Mouse (Mus musculus) stomach, postnatal 0 days (tissue): ENCODE measurements around the gene Srarp. TPM values are rescaled to one million over a fixed set of nuclear protein-coding genes. Genes with fewer than 3 reads are reported as not detected.

Source experiments
- ATAC-seq: fragments of 200-750 bp; cut with Nextera tagmentation; 2 replicates; pipeline ENCODE4 v1.8.0; 2017; ENCODE audit not compliant: low FRiP score, low TSS enrichment
- DNase-seq: peaks from one replicate; pipeline ENCODE4 v3.0.0-alpha.2; 2016; ENCODE audit warnings: low spot score
- H3K27ac ChIP-seq: fragments of 300-500 bp; sonication (generic); replicated peaks from 2 replicates; pipeline ENCODE4 v1.5.1; 2014; ENCODE audit warnings: mild to moderate bottlenecking, control low read depth
- H3K27me3 ChIP-seq: fragments of 300-500 bp; sonication (generic); 2 replicates; pipeline ENCODE4 v1.6.1; 2014; ENCODE audit warnings: low read length; ENCODE audit not compliant: control insufficient read depth, insufficient read depth
- H3K36me3 ChIP-seq: fragments of 300-500 bp; sonication (generic); 2 replicates; pipeline ENCODE4 v1.6.1; 2014; ENCODE audit warnings: low read length, mixed read lengths; ENCODE audit not compliant: control insufficient read depth, insufficient read depth
- H3K4me1 ChIP-seq: fragments of 300-500 bp; sonication (generic); replicated peaks from 2 replicates; pipeline ENCODE4 v1.6.1; 2014; ENCODE audit warnings: antibody characterized with exemption; ENCODE audit not compliant: control insufficient read depth, insufficient read depth
- H3K4me2 ChIP-seq: fragments of 300-500 bp; sonication (generic); replicated peaks from 2 replicates; pipeline ENCODE4 v1.6.1; 2014; ENCODE audit warnings: low read depth, mild to moderate bottlenecking, control low read depth, moderate library complexity
- H3K4me3 ChIP-seq: fragments of 300-500 bp; sonication (generic); 2 replicates; pipeline ENCODE4 v1.5.1; 2014; ENCODE audit warnings: low read depth, low read length, control low read depth
- H3K9ac ChIP-seq: fragments of 300-500 bp; sonication (generic); 2 replicates; pipeline ENCODE4 v1.6.1; 2014; ENCODE audit warnings: mild to moderate bottlenecking, low read length, control low read depth, mixed read lengths
- H3K9me3 ChIP-seq: fragments of 300-500 bp; sonication (generic); 2 replicates; pipeline ENCODE4 v1.6.1; 2016; ENCODE audit warnings: low read length; ENCODE audit not compliant: control insufficient read depth
- CTCF ChIP-seq: IDR thresholded peaks from 2 replicates; pipeline ENCODE4 v1.5.1; 2016; ENCODE audit warnings: antibody characterized with exemption, low read depth, mild to moderate bottlenecking, moderate library complexity
- EP300 ChIP-seq: optimal IDR thresholded peaks from 2 replicates; pipeline ENCODE3; 2016; ENCODE audit warnings: antibody characterized with exemption
- WGBS: fragments of 180-500 bp; shearing (Covaris S2); extraction: QIAGEN DNeasy Blood & Tissue Kit; methylation state at CpG from one replicate; pipeline ENCODE4 v1.1.7; 2014; 5-methylcytosine and 5-hydroxymethylcytosine counted together
- polyA plus RNA-seq: library from polyadenylated mRNA; unstranded; fragments of >200 nt; fragmentation: Nextera tagmentation; extraction: Ambion mirVana; gene quantifications from 2 replicates; pipeline ENCODE4 v1.2.1, GENCODE M21; 2015

The Srarp gene
- polyA plus RNA-seq, 1 experiment from 2014 or later: not detected

DNA sequence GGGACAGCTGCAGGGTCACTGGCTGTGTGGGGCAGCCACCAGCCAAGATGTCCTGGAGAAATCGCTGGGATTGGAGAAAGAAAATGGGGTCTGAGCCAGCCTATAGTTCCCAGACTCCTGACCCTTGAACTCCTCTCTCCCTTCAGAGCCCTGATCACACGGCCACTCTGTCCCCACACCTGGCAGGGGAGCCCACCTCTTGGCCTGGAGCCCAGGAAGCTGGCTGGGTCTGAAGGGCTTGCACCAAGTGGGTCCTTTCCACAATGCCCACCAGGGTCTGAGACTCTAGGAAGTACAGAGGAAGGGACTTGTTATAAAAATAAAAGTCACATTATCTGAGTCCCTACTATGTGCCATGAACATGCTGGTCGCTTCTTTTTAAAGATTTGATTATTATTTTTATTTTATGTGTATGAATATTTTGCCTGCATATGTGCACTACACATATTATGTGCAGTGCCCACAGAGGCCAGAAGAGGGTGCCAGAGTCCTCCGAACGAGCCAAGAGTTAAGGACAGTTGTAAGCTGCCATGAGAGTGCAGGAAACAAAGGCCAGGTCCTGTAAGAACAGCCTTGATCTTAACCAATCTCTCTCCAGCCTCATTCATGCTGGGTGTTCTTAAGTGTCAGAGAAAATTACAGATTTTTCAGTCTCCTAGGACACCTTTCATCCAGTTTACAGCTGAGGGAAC is 48.7 kb downstream of the Srarp start:
- DNase-seq (peak; percentile 85), ATAC-seq (no peak; the same call in 1 of the 2 replicates)
- Histone ChIP-seq H3K36me3 (no peaks in the 10 kb centered on the region), H3K27ac (no peak overlapping the region), H3K4me1 (peaks cover 2% of the 10 kb centered on the region; the same call in 1 of the 2 replicates), H3K9me3 (no peaks in the 10 kb centered on the region), H3K9ac (no peak overlapping the region), H3K4me2 (no peak overlapping the region), H3K27me3 (no peaks in the 10 kb centered on the region), H3K4me3 (no peak overlapping the region)
- TF ChIP-seq CTCF (peak; percentile 93), EP300 (no peak)
- WGBS: 14% methylated on average over 5 of the region's 5 CpGs

DNA sequence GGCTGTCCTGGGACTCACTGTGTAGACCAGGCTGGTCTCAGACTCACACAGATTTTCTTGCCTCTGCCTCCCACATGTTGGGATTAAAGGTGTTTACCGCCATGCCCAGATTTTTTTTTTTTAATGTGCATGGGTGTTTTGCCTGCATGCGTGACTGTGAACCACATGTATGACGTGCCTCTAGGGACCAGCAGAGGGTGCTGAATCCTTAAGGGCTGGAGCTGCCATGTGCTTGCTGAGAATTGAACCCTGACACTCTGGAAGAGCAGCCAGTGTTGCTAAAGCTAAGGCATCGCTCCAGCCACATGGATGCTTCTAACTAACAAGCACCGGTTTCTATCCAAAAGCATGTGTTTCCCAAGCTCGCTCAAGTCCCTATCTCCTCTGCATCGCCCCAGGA is 49.8 kb downstream of the Srarp start:
- no peak overlapping the region for H3K4me2 ChIP-seq
- DNase-seq: no peak
- 70% methylated on average over 7 of the region's 7 CpGs for WGBS
- H3K27ac ChIP-seq: no peak overlapping the region
- no peaks in the 10 kb centered on the region for H3K36me3 ChIP-seq
- H3K27me3 ChIP-seq: no peaks in the 10 kb centered on the region
- H3K4me1 ChIP-seq: peaks cover 3% of the 10 kb centered on the region; the same call in 1 of the 2 replicates
- no peak for ATAC-seq
- TF ChIP-seq CTCF (peak; percentile 45), EP300 (no peak)
- H3K4me3 ChIP-seq: no peak overlapping the region
- no peak overlapping the region for H3K9ac ChIP-seq
- H3K9me3 ChIP-seq: no peaks in the 10 kb centered on the region

DNA sequence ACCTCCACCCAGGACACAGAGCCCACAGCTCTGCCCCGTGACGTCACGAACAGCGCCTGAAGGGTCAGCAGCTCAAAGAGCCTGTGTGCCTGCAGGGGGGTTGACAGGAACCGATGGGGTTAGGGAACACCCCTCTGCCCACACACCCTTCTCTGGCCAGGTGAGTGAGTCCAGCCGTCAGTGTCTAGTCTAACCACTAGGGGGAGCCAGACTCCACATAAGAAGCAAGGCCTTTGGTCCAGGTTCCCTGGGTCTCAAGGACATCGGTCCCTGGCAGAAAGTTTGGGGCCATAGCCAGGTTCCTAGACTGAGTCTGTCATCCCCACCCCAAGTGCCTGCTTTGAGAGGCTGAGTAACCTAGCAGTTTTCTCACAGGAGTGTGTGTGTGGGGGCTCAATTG is 50.6 kb downstream of the Srarp start:
- DNase-seq: peak; percentile 69
- Histone ChIP-seq H3K27me3 (no peaks in the 10 kb centered on the region), H3K27ac (no peak overlapping the region), H3K36me3 (no peaks in the 10 kb centered on the region), H3K4me2 (no peak overlapping the region), H3K9ac (no peak overlapping the region), H3K4me3 (no peak overlapping the region), H3K9me3 (no peaks in the 10 kb centered on the region), H3K4me1 (peaks cover 3% of the 10 kb centered on the region; the same call in 1 of the 2 replicates)
- ATAC-seq: peak; percentile 47; the same call in 1 of the 2 replicates
- no peak for TF ChIP-seq EP300
- TF ChIP-seq CTCF: peak; percentile 95
- 0% methylated on average over 7 of the region's 7 CpGs for WGBS

Other genes starting within 250 kb of the Srarp start
- 1.8 and 2.3 TPM in 2 replicates for gene Rsg1, start 222.1 kb downstream of the Srarp start, polyA plus RNA-seq
- gene Arhgef19, start 196.6 kb downstream of the Srarp start, polyA plus RNA-seq: 6.6 and 9.2 TPM in 2 replicates
- 3.9 and 4.9 TPM in 2 replicates for gene Epha2, start 134.9 kb downstream of the Srarp start, polyA plus RNA-seq
- 3.4 and 3.6 TPM in 2 replicates for gene Fam131c, start 67.9 kb downstream of the Srarp start, polyA plus RNA-seq
- 0.08 TPM in 1 of 2 replicates, not detected in the other for gene Clcnka, start 37.4 kb downstream of the Srarp start, polyA plus RNA-seq
- not detected in 2 replicates for gene Clcnkb, start 20.1 kb downstream of the Srarp start, polyA plus RNA-seq
- gene Hspb7, start 15.3 kb downstream of the Srarp start, polyA plus RNA-seq: 2.3 and 3.5 TPM in 2 replicates
- gene Zbtb17, start 8.5 kb upstream of the Srarp start, polyA plus RNA-seq: 13.3 and 16.8 TPM in 2 replicates
- gene Spen, start 102.5 kb upstream of the Srarp start, polyA plus RNA-seq: 2.9 and 3.2 TPM in 2 replicates
- 45.1 and 49.2 TPM in 2 replicates for gene Fblim1, start 170.0 kb upstream of the Srarp start, polyA plus RNA-seq
- 2.2 and 2.3 TPM in 2 replicates for gene Tmem82, start 182.5 kb upstream of the Srarp start, polyA plus RNA-seq
- 1.6 and 1.8 TPM in 2 replicates for gene Slc25a34, start 187.7 kb upstream of the Srarp start, polyA plus RNA-seq
- 3.5 and 4.3 TPM in 2 replicates for gene Plekhm2, start 228.8 kb upstream of the Srarp start, polyA plus RNA-seq
- not detected in 2 replicates for gene Rsc1a1, start 249.5 kb upstream of the Srarp start, polyA plus RNA-seq